Mouse (Mus musculus) ES-E14 (cell line): ENCODE measurements around the gene Hmcn2. TPM values are rescaled to one million over a fixed set of nuclear protein-coding genes. Genes with fewer than 3 reads are reported as not detected.

ENCODE experiments used
- DNase-seq: peaks from one replicate; pipeline ENCODE4 v3.0.0-alpha.2; 2013; ENCODE audit warnings: low read depth, low spot score
- H3K27ac ChIP-seq: 2 replicates; pipeline ENCODE4 v1.5.1; 2012; ENCODE audit warnings: low read depth, mild to moderate bottlenecking, low read length, moderate library complexity, mixed read lengths; ENCODE audit not compliant: poor library complexity, insufficient read depth, severe bottlenecking
- H3K36me3 ChIP-seq: 2 replicates; pipeline ENCODE4 v1.6.1; 2012; ENCODE audit warnings: mild to moderate bottlenecking, low read length, moderate library complexity, mixed read lengths; ENCODE audit not compliant: control insufficient read depth, poor library complexity, insufficient read depth, severe bottlenecking
- H3K4me1 ChIP-seq, 2 experiments: fragments of 150-350 bp in 1 of 2; sonication (generic) in 1 of 2; 2 replicates each; pipeline ENCODE4 v1.6.1; 2012; ENCODE audit warnings: low read length in 2 of 2, mild to moderate bottlenecking in 1 of 2, mixed read lengths in 1 of 2; ENCODE audit not compliant: control insufficient read depth in 2 of 2, insufficient read depth in 2 of 2, poor library complexity in 1 of 2
- H3K4me3 ChIP-seq, 2 experiments: fragments of 150-350 bp in 1 of 2; sonication (generic) in 1 of 2; 2 replicates each; pipeline ENCODE4 v1.5.1; 2012; ENCODE audit warnings: low read length in 2 of 2, low read depth in 1 of 2, mild to moderate bottlenecking in 1 of 2, mixed read lengths in 1 of 2; ENCODE audit not compliant: insufficient read depth in 1 of 2, poor library complexity in 1 of 2, severe bottlenecking in 1 of 2
- H3K9ac ChIP-seq: 2 replicates; pipeline ENCODE4 v1.6.1; 2012; ENCODE audit warnings: low read depth, mild to moderate bottlenecking, low read length, mixed read lengths; ENCODE audit not compliant: poor library complexity, insufficient read depth, severe bottlenecking
- H3K9me3 ChIP-seq: fragments of 150-350 bp; sonication (generic); 2 replicates; pipeline ENCODE4 v1.6.1; 2012; ENCODE audit warnings: low read depth, mild to moderate bottlenecking, low read length; ENCODE audit not compliant: control insufficient read depth, insufficient read depth
- CHD2 ChIP-seq: IDR thresholded peaks from 2 replicates; pipeline ENCODE4 v1.6.1; 2014; ENCODE audit warnings: mild to moderate bottlenecking, low read depth, low read length, inconsistent platforms
- HCFC1 ChIP-seq: IDR thresholded peaks from 2 replicates; pipeline ENCODE4 v1.6.1; 2012; ENCODE audit warnings: low read length, inconsistent platforms, borderline replicate concordance; ENCODE audit not compliant: insufficient read depth
- MAFK ChIP-seq: IDR thresholded peaks from 2 replicates; pipeline ENCODE4 v1.6.1; 2014; ENCODE audit warnings: mild to moderate bottlenecking, low read depth, low read length, inconsistent platforms; ENCODE audit not compliant: insufficient read depth
- ZC3H11A ChIP-seq: IDR thresholded peaks from 2 replicates; pipeline ENCODE4 v1.6.1; 2012; ENCODE audit warnings: low read depth, mild to moderate bottlenecking, inconsistent platforms, low read length, borderline replicate concordance
- ZNF384 ChIP-seq: IDR thresholded peaks from 2 replicates; pipeline ENCODE4 v1.6.1; 2012; ENCODE audit warnings: low read depth, low read length, inconsistent platforms
- in situ Hi-C, 2 experiments: fragments of 600-800 bp; cut with MboI; formaldehyde crosslinking; loops; one replicate each; pipeline ENCODE4 v1.15.1; 2025; ENCODE audit warnings: low sequenced_read_pairs in 2 of 2, inconsistent platforms in 1 of 2; ENCODE audit not compliant: unreplicated experiment in 2 of 2
- total RNA-seq: library from RNA; depleted of rRNA; stranded (reverse); fragments of 300-350 nt; gene quantifications from 2 replicates; pipeline ENCODE4 v1.2.3, GENCODE M21; 2012

Gene Hmcn2
- total RNA-seq, 1 experiment: 4.9 TPM

- in situ Hi-C loops: no loop called here
Observed at GRCm38 (mm10) chr2:31453559-31454177, 139.5 kb downstream of the Hmcn2 start.

GRCm38 (mm10) chr2:31454280-31454679, 140.1 kb downstream of the Hmcn2 start:
- Histone ChIP-seq H3K36me3 (no peaks in the 10 kb centered on the region), H3K4me1 (peaks cover 15 to 38% of the 10 kb centered on the region in 2 experiments), H3K4me3 (peak overlapping the region; percentile 27 to 54), H3K27ac (peak overlapping the region; percentile 71; the same call in 1 of the 2 replicates), H3K9ac (peak overlapping the region; percentile 63; the same call in 1 of the 2 replicates), H3K9me3 (no peaks in the 10 kb centered on the region)
- TF ChIP-seq ZNF384: no peak
- no peak for TF ChIP-seq HCFC1
- no peak for TF ChIP-seq ZC3H11A
- TF ChIP-seq MAFK: no peak
- TF ChIP-seq CHD2: no peak
- in situ Hi-C loops: no loop called here
- no peak for DNase-seq

More at GRCm38 (mm10) chr2:31453559-31454177, 139.5 kb downstream of the Hmcn2 start:
- peak; percentile 64 for DNase-seq
- TF ChIP-seq MAFK: no peak
- TF ChIP-seq ZC3H11A: no peak
- TF ChIP-seq HCFC1: no peak
- TF ChIP-seq ZNF384: no peak
- Histone ChIP-seq H3K9ac (peak overlapping the region; percentile 42; the same call in 1 of the 2 replicates), H3K27ac (peak overlapping the region; percentile 71; the same call in 1 of the 2 replicates), H3K4me3 (peak overlapping the region; percentile 3 to 16; a peak in 3 of 4 replicates), H3K4me1 (peaks cover 14 to 32% of the 10 kb centered on the region in 2 experiments), H3K9me3 (no peaks in the 10 kb centered on the region), H3K36me3 (no peaks in the 10 kb centered on the region)

GRCm38 (mm10) chr2:31455418-31455817, 141.2 kb downstream of the Hmcn2 start:
- no peaks in the 10 kb centered on the region for H3K36me3 ChIP-seq
- no peak overlapping the region for H3K9ac ChIP-seq
- no peak overlapping the region for H3K27ac ChIP-seq
- no peaks in the 10 kb centered on the region for H3K9me3 ChIP-seq
- peaks cover 16 to 39% of the 10 kb centered on the region in 2 experiments for H3K4me1 ChIP-seq
- no peak for TF ChIP-seq ZC3H11A
- TF ChIP-seq CHD2: no peak
- TF ChIP-seq ZNF384: no peak
- no peak for TF ChIP-seq MAFK
- no peak for TF ChIP-seq HCFC1
- peak overlapping the region; percentile 27 to 54; a peak in 3 of 4 replicates for H3K4me3 ChIP-seq
- DNase-seq: no peak
- in situ Hi-C loops: no loop called here

- Histone ChIP-seq H3K36me3 (no peaks in the 10 kb centered on the region), H3K4me1 (peaks cover 18 to 27% of the 10 kb centered on the region in 2 experiments), H3K9ac (no peak overlapping the region), H3K4me3 (no peak overlapping the region), H3K9me3 (no peaks in the 10 kb centered on the region), H3K27ac (no peak overlapping the region)
- no peak for DNase-seq
- in situ Hi-C loops: no loop called here
- no peak for TF ChIP-seq MAFK
- TF ChIP-seq ZC3H11A: no peak
- TF ChIP-seq ZNF384: no peak
- TF ChIP-seq CHD2: no peak
- no peak for TF ChIP-seq HCFC1
Observed at GRCm38 (mm10) chr2:31458460-31458859, 144.2 kb downstream of the Hmcn2 start.
